Mouse (Mus musculus): ENCODE measurements around the gene Fancl. TPM values are rescaled to one million over a fixed set of nuclear protein-coding genes. Genes with fewer than 3 reads are reported as not detected.
A peak's percentile ranks its signal among the peaks of the same experiment; 100 is the strongest.
"Not testable (repeated sequence)": the region's sequence is repeated elsewhere in the genome, so short reads cannot be mapped to it uniquely, and the experiment has no call there.

Fancl gene
- polyA plus RNA-seq (2012; fragmentation: generic; extraction: Trizol) = 11.2 TPM
- long read RNA-seq, experiment 1, transcript Fancl-201 (14 exons, 2,724 nt) = major isoform, 6 of 9 reads
- long read RNA-seq, experiment 1, partial matches to known transcripts = 0 of 9 reads
- long read RNA-seq, experiment 1, other reads (novel, unspliced or antisense) = 3 of 9 reads
- long read RNA-seq, experiment 2, transcript Fancl-201 (14 exons, 2,724 nt) = major isoform, 12 of 16 reads
- long read RNA-seq, experiment 2, partial matches to known transcripts = 0 of 16 reads
- long read RNA-seq, experiment 2, other reads (novel, unspliced or antisense) = 4 of 16 reads

DNA sequence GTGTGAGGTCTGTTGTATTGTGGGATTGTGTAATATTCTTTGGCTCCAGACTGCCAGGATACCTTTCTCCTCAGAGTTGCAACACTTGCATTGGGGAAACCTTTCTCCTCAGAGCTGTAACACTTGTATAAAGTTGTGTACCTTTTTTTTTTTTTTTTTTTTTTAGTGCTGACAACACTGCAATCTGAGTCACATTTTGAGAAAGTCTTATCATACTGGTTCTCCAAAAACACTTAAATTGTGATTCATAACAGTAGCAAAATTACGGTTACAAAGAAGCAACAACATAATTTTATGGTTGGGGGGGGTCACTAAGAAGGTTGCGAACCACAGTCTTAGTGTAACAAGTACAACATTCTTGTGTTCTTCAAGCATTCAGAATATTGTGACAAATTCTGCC is at the start of gene Fancl:
Gene Fancl, plus strand, starts transcription at position 165 of the 400 bp plus-strand sequence.
- TF ChIP-seq USF1 (IDR thresholded peaks at IDR 0.05; ENCODE audit: low read depth) (no peak), MAX (IDR thresholded peaks at IDR 0.05) (no peak), FOSL1 (IDR thresholded peaks at IDR 0.05; ENCODE audit: insufficient read depth, low read length, poor library complexity, severe bottlenecking) (no peak)

GRCm38 (mm10) chr11:26336848-26337247 is 49.1 kb upstream of the Fancl start:
- no peak overlapping the region for H3ac ChIP-seq (ENCODE audit: control insufficient read depth, insufficient read length, low read depth)
- TF ChIP-seq MAX (IDR thresholded peaks at IDR 0.05) (no peak), CEBPB (IDR thresholded peaks at IDR 0.05; ENCODE audit: low read depth) (no peak), USF1 (IDR thresholded peaks at IDR 0.05; ENCODE audit: low read depth) (no peak), MYOD1 (IDR thresholded peaks at IDR 0.05; ENCODE audit: control insufficient read depth, insufficient read length, low read depth) (no peak), FOSL1 (IDR thresholded peaks at IDR 0.05; ENCODE audit: insufficient read depth, low read length, poor library complexity, severe bottlenecking) (no peak), MYOG (IDR thresholded peaks at IDR 0.05; ENCODE audit: control insufficient read depth, extremely low read depth, insufficient read length) (no peak), CTCF (IDR thresholded peaks at IDR 0.05; ENCODE audit: control insufficient read depth, insufficient read depth, insufficient read length) (no peak)
- H3K4me3 ChIP-seq (ENCODE audit: insufficient read depth, poor library complexity, severe bottlenecking) = no peak overlapping the region
- H3K27me3 ChIP-seq (ENCODE audit: control insufficient read depth, insufficient read depth, insufficient read length) = no peaks in the 10 kb centered on the region
- no peaks in the 10 kb centered on the region for H3K79me3 ChIP-seq (ENCODE audit: low read depth)
- H3K36me3 ChIP-seq (ENCODE audit: control insufficient read depth, insufficient read depth) = no peaks in the 10 kb centered on the region
- no peaks in the 10 kb centered on the region for H3K79me2 ChIP-seq (ENCODE audit: control insufficient read depth, insufficient read depth)

More for the DNA sequence above, at the start of gene Fancl:
- H3K79me2 ChIP-seq (ENCODE audit: control insufficient read depth, insufficient read depth) = no peaks in the 10 kb centered on the region
- H3K27me3 ChIP-seq (ENCODE audit: control insufficient read depth, insufficient read depth, insufficient read length) = no peaks in the 10 kb centered on the region
- no peaks in the 10 kb centered on the region for H3K36me3 ChIP-seq (ENCODE audit: control insufficient read depth, insufficient read depth)
- H3K4me3 ChIP-seq (ENCODE audit: insufficient read depth, poor library complexity, severe bottlenecking) = peak within 1 kb of the TSS; percentile 41
- no peaks in the 10 kb centered on the region for H3K79me3 ChIP-seq (ENCODE audit: low read depth)
- H3ac ChIP-seq (ENCODE audit: control insufficient read depth, insufficient read length, low read depth) = peak within 1 kb of the TSS; percentile 76

GRCm38 (mm10) chr11:26370176-26370575 is 15.8 kb upstream of the Fancl start:
- not testable (repeated sequence) for H3K79me2 ChIP-seq (ENCODE audit: control insufficient read depth, insufficient read depth); H3K27me3 ChIP-seq (ENCODE audit: control insufficient read depth, insufficient read depth, insufficient read length); H3ac ChIP-seq (ENCODE audit: control insufficient read depth, insufficient read length, low read depth); H3K36me3 ChIP-seq (ENCODE audit: control insufficient read depth, insufficient read depth); H3K79me3 ChIP-seq (ENCODE audit: low read depth); H3K4me3 ChIP-seq (ENCODE audit: insufficient read depth, poor library complexity, severe bottlenecking)

DNA sequence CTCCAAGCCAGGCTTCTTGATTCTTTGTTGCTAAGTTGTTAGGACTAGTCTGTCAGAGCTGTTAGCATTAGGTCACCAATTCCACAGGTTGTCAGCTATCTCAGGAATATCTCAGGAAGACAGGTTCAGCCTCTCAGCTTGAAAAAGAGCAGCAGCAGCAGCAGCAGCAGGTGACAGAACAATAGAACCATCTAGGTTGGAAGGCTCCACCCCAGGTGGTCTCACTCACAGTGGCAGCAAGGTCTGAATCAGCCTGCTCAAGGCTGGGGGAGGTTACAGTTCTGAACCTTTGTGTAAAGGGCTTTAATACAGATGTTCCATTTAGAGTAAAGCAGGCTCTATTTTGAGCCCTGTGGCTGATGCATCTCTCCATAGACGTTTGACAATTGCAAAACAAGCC is 14.0 kb upstream of the Fancl start:
- not testable (repeated sequence) for H3K36me3 ChIP-seq (ENCODE audit: control insufficient read depth, insufficient read depth); H3ac ChIP-seq (ENCODE audit: control insufficient read depth, insufficient read length, low read depth); H3K79me3 ChIP-seq (ENCODE audit: low read depth); H3K79me2 ChIP-seq (ENCODE audit: control insufficient read depth, insufficient read depth); H3K27me3 ChIP-seq (ENCODE audit: control insufficient read depth, insufficient read depth, insufficient read length); H3K4me3 ChIP-seq (ENCODE audit: insufficient read depth, poor library complexity, severe bottlenecking)

GRCm38 (mm10) chr11:26374132-26374531 is 11.8 kb upstream of the Fancl start:
- Histone ChIP-seq H3K4me3 (ENCODE audit: insufficient read depth, poor library complexity, severe bottlenecking) (no peak overlapping the region), H3ac (ENCODE audit: control insufficient read depth, insufficient read length, low read depth) (no peak overlapping the region), H3K27me3 (ENCODE audit: control insufficient read depth, insufficient read depth, insufficient read length) (no peaks in the 10 kb centered on the region), H3K36me3 (ENCODE audit: control insufficient read depth, insufficient read depth) (no peaks in the 10 kb centered on the region), H3K79me2 (ENCODE audit: control insufficient read depth, insufficient read depth) (no peaks in the 10 kb centered on the region), H3K79me3 (ENCODE audit: low read depth) (no peaks in the 10 kb centered on the region)
- TF ChIP-seq MYOD1 (IDR thresholded peaks at IDR 0.05; ENCODE audit: control insufficient read depth, insufficient read length, low read depth) (no peak), CTCF (IDR thresholded peaks at IDR 0.05; ENCODE audit: control insufficient read depth, insufficient read depth, insufficient read length) (no peak), USF1 (IDR thresholded peaks at IDR 0.05; ENCODE audit: low read depth) (no peak), MYOG (IDR thresholded peaks at IDR 0.05; ENCODE audit: control insufficient read depth, extremely low read depth, insufficient read length) (no peak), FOSL1 (IDR thresholded peaks at IDR 0.05; ENCODE audit: insufficient read depth, low read length, poor library complexity, severe bottlenecking) (no peak), CEBPB (IDR thresholded peaks at IDR 0.05; ENCODE audit: low read depth) (no peak), MAX (IDR thresholded peaks at IDR 0.05) (no peak)

- no peaks in the 10 kb centered on the region for H3K36me3 ChIP-seq (ENCODE audit: control insufficient read depth, insufficient read depth)
- no peaks in the 10 kb centered on the region for H3K27me3 ChIP-seq (ENCODE audit: control insufficient read depth, insufficient read depth, insufficient read length)
- H3K79me3 ChIP-seq (ENCODE audit: low read depth) = no peaks in the 10 kb centered on the region
- no peak overlapping the region for H3K4me3 ChIP-seq (ENCODE audit: insufficient read depth, poor library complexity, severe bottlenecking)
- H3ac ChIP-seq (ENCODE audit: control insufficient read depth, insufficient read length, low read depth) = no peak overlapping the region
- H3K79me2 ChIP-seq (ENCODE audit: control insufficient read depth, insufficient read depth) = no peaks in the 10 kb centered on the region
- TF ChIP-seq CTCF (IDR thresholded peaks at IDR 0.05; ENCODE audit: control insufficient read depth, insufficient read depth, insufficient read length) = no peak
- TF ChIP-seq USF1 (IDR thresholded peaks at IDR 0.05; ENCODE audit: low read depth) = no peak
- TF ChIP-seq MAX (IDR thresholded peaks at IDR 0.05) = no peak
- no peak for TF ChIP-seq CEBPB (IDR thresholded peaks at IDR 0.05; ENCODE audit: low read depth)
Observed at GRCm38 (mm10) chr11:26378074-26378473, 7.9 kb upstream of the Fancl start.

Measured in C2C12 (cell line).